Mouse (Mus musculus): ENCODE data around the gene Xxylt1. TPM values are rescaled to one million over a fixed set of nuclear protein-coding genes. Genes with fewer than 3 reads are reported as not detected.

Gene Xxylt1
- 20.6 TPM for polyA plus RNA-seq (2015; fragmentation: Illumina TruSeq; extraction: RNeasy Lipid Tissue Mini Kit (QIAGEN cat#74804); ENCODE audit: low read depth, low replicate concordance)

GRCm38 (mm10) chr16:31081125-31081664 lies at the start of gene Xxylt1:
Gene Xxylt1 (minus strand): TSS chr16:31081432.

Other genes with a start within 250 kb of the Xxylt1 start
- 48.2 TPM for gene Acap2, start 119.8 kb upstream of the Xxylt1 start, polyA plus RNA-seq (2015; fragmentation: Illumina TruSeq; extraction: RNeasy Lipid Tissue Mini Kit (QIAGEN cat#74804); ENCODE audit: low read depth, low replicate concordance)
- 132 TPM for gene Ppp1r2, start 193.8 kb upstream of the Xxylt1 start, polyA plus RNA-seq (2015; fragmentation: Illumina TruSeq; extraction: RNeasy Lipid Tissue Mini Kit (QIAGEN cat#74804); ENCODE audit: low read depth, low replicate concordance)
- 431 TPM for gene Apod, start 233.4 kb upstream of the Xxylt1 start, polyA plus RNA-seq (2015; fragmentation: Illumina TruSeq; extraction: RNeasy Lipid Tissue Mini Kit (QIAGEN cat#74804); ENCODE audit: low read depth, low replicate concordance)

Measured in brain, adult 10 weeks (tissue).